Mouse (Mus musculus): ENCODE measurements around the gene Gbx1. TPM values are rescaled to one million over a fixed set of nuclear protein-coding genes. Genes with fewer than 3 reads are reported as not detected.

Gene Gbx1
- polyA plus RNA-seq, 1 experiment: 0.05 TPM

GRCm38 (mm10) chr5:24510635-24511034, 16.4 kb downstream of the Gbx1 start:
- H3K36me3 ChIP-seq (ENCODE audit: control insufficient read depth, insufficient read depth, low read length): no peaks in the 10 kb centered on the region
- WGBS: 53% methylated on average over 11 of the region's 11 CpGs
- DNase-seq: peak; percentile 29
- TF ChIP-seq POLR2A (IDR thresholded peaks at IDR 0.05; ENCODE audit: control insufficient read depth, extremely low read depth, insufficient read depth, low read length, poor library complexity) (no peak), CTCF (IDR thresholded peaks at IDR 0.05; ENCODE audit: borderline replicate concordance, control insufficient read depth, extremely low read depth, insufficient read depth, low read length, poor library complexity) (no peak)
- H3K27me3 ChIP-seq (ENCODE audit: control insufficient read depth, insufficient read depth, low read length): no peaks in the 10 kb centered on the region
- no peak overlapping the region for H3K4me3 ChIP-seq (ENCODE audit: control insufficient read depth, insufficient read depth, low read length)
- no peaks in the 10 kb centered on the region for H3K4me1 ChIP-seq (replicated peaks; ENCODE audit: control insufficient read depth, insufficient read depth, low read length)
- no peak overlapping the region for H3K27ac ChIP-seq (ENCODE audit: control insufficient read depth, insufficient read depth, low read length)

- no peaks in the 10 kb centered on the region for H3K27me3 ChIP-seq (ENCODE audit: control insufficient read depth, insufficient read depth, low read length)
- DNase-seq: no peak
- WGBS: 93% methylated on average over 7 of the region's 7 CpGs
- H3K4me3 ChIP-seq (ENCODE audit: control insufficient read depth, insufficient read depth, low read length): no peak overlapping the region
- no peaks in the 10 kb centered on the region for H3K36me3 ChIP-seq (ENCODE audit: control insufficient read depth, insufficient read depth, low read length)
- TF ChIP-seq CTCF (IDR thresholded peaks at IDR 0.05; ENCODE audit: borderline replicate concordance, control insufficient read depth, extremely low read depth, insufficient read depth, low read length, poor library complexity) (no peak), POLR2A (IDR thresholded peaks at IDR 0.05; ENCODE audit: control insufficient read depth, extremely low read depth, insufficient read depth, low read length, poor library complexity) (no peak)
- H3K27ac ChIP-seq (ENCODE audit: control insufficient read depth, insufficient read depth, low read length): no peak overlapping the region
- no peaks in the 10 kb centered on the region for H3K4me1 ChIP-seq (replicated peaks; ENCODE audit: control insufficient read depth, insufficient read depth, low read length)
Measured at GRCm38 (mm10) chr5:24508406-24508805, 18.6 kb downstream of the Gbx1 start.

GRCm38 (mm10) chr5:24505513-24505912, 21.5 kb downstream of the Gbx1 start:
- H3K4me3 ChIP-seq (ENCODE audit: control insufficient read depth, insufficient read depth, low read length): no peak overlapping the region
- no peak for DNase-seq
- TF ChIP-seq POLR2A (IDR thresholded peaks at IDR 0.05; ENCODE audit: control insufficient read depth, extremely low read depth, insufficient read depth, low read length, poor library complexity) (no peak), CTCF (IDR thresholded peaks at IDR 0.05; ENCODE audit: borderline replicate concordance, control insufficient read depth, extremely low read depth, insufficient read depth, low read length, poor library complexity) (no peak)
- no peaks in the 10 kb centered on the region for H3K4me1 ChIP-seq (replicated peaks; ENCODE audit: control insufficient read depth, insufficient read depth, low read length)
- WGBS: 11% methylated on average over 2 of the region's 2 CpGs
- H3K27ac ChIP-seq (ENCODE audit: control insufficient read depth, insufficient read depth, low read length): no peak overlapping the region
- H3K36me3 ChIP-seq (ENCODE audit: control insufficient read depth, insufficient read depth, low read length): 0 out of 2 replicates have a peak, but pooled peaks cover 1% of the 10 kb centered on the region
- H3K27me3 ChIP-seq (ENCODE audit: control insufficient read depth, insufficient read depth, low read length): no peaks in the 10 kb centered on the region

GRCm38 (mm10) chr5:24502786-24503185, 24.2 kb downstream of the Gbx1 start:
- Histone ChIP-seq H3K36me3 (ENCODE audit: control insufficient read depth, insufficient read depth, low read length) (peaks cover 8% of the 10 kb centered on the region; the same call in 1 of the 2 replicates), H3K27ac (ENCODE audit: control insufficient read depth, insufficient read depth, low read length) (no peak overlapping the region), H3K4me1 (replicated peaks; ENCODE audit: control insufficient read depth, insufficient read depth, low read length) (no peaks in the 10 kb centered on the region), H3K4me3 (ENCODE audit: control insufficient read depth, insufficient read depth, low read length) (no peak overlapping the region), H3K27me3 (ENCODE audit: control insufficient read depth, insufficient read depth, low read length) (no peaks in the 10 kb centered on the region)
- TF ChIP-seq CTCF (IDR thresholded peaks at IDR 0.05; ENCODE audit: borderline replicate concordance, control insufficient read depth, extremely low read depth, insufficient read depth, low read length, poor library complexity): no peak
- no peak for TF ChIP-seq POLR2A (IDR thresholded peaks at IDR 0.05; ENCODE audit: control insufficient read depth, extremely low read depth, insufficient read depth, low read length, poor library complexity)
- WGBS: 94% methylated on average over 4 of the region's 4 CpGs
- no peak for DNase-seq

DNA sequence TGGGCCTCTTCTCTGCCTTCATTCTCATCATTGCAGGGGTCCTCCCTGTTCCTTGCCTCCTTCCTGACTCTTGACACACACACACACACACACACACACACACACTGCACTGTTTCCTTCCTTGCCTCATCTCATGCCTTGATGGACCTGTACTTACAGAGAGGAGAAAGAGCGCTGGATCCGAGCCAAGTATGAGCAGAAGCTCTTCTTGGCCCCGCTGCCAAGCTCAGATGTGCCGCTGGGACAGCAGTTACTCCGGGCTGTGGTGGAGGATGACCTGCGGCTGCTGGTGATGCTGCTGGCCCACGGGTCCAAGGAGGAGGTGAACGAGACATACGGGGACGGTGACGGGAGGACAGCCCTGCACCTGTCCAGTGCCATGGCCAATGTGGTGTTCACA, 26.2 kb downstream of the Gbx1 start:
- no peaks in the 10 kb centered on the region for H3K4me1 ChIP-seq (replicated peaks; ENCODE audit: control insufficient read depth, insufficient read depth, low read length)
- DNase-seq: no peak
- no peak overlapping the region for H3K27ac ChIP-seq (ENCODE audit: control insufficient read depth, insufficient read depth, low read length)
- peaks cover 8% of the 10 kb centered on the region; the same call in 1 of the 2 replicates for H3K36me3 ChIP-seq (ENCODE audit: control insufficient read depth, insufficient read depth, low read length)
- H3K4me3 ChIP-seq (ENCODE audit: control insufficient read depth, insufficient read depth, low read length): no peak overlapping the region
- no peaks in the 10 kb centered on the region for H3K27me3 ChIP-seq (ENCODE audit: control insufficient read depth, insufficient read depth, low read length)
- TF ChIP-seq POLR2A (IDR thresholded peaks at IDR 0.05; ENCODE audit: control insufficient read depth, extremely low read depth, insufficient read depth, low read length, poor library complexity) (no peak), CTCF (IDR thresholded peaks at IDR 0.05; ENCODE audit: borderline replicate concordance, control insufficient read depth, extremely low read depth, insufficient read depth, low read length, poor library complexity) (no peak)
- WGBS: 95% methylated on average over 11 of the region's 11 CpGs

- H3K36me3 ChIP-seq (ENCODE audit: control insufficient read depth, insufficient read depth, low read length): peaks cover 8% of the 10 kb centered on the region; the same call in 1 of the 2 replicates
- TF ChIP-seq POLR2A (IDR thresholded peaks at IDR 0.05; ENCODE audit: control insufficient read depth, extremely low read depth, insufficient read depth, low read length, poor library complexity): no peak
- no peak for TF ChIP-seq CTCF (IDR thresholded peaks at IDR 0.05; ENCODE audit: borderline replicate concordance, control insufficient read depth, extremely low read depth, insufficient read depth, low read length, poor library complexity)
Measured at GRCm38 (mm10) chr5:24499113-24499512, 27.9 kb downstream of the Gbx1 start.

GRCm38 (mm10) chr5:24497526-24497925, 29.5 kb downstream of the Gbx1 start:
- 98% methylated on average over 12 of the region's 12 CpGs for WGBS
- Histone ChIP-seq H3K4me1 (replicated peaks; ENCODE audit: control insufficient read depth, insufficient read depth, low read length) (no peaks in the 10 kb centered on the region), H3K27me3 (ENCODE audit: control insufficient read depth, insufficient read depth, low read length) (no peaks in the 10 kb centered on the region), H3K4me3 (ENCODE audit: control insufficient read depth, insufficient read depth, low read length) (no peak overlapping the region), H3K27ac (ENCODE audit: control insufficient read depth, insufficient read depth, low read length) (no peak overlapping the region), H3K36me3 (ENCODE audit: control insufficient read depth, insufficient read depth, low read length) (peaks cover 17% of the 10 kb centered on the region)
- DNase-seq: no peak
- TF ChIP-seq POLR2A (IDR thresholded peaks at IDR 0.05; ENCODE audit: control insufficient read depth, extremely low read depth, insufficient read depth, low read length, poor library complexity) (no peak), CTCF (IDR thresholded peaks at IDR 0.05; ENCODE audit: borderline replicate concordance, control insufficient read depth, extremely low read depth, insufficient read depth, low read length, poor library complexity) (no peak)

More at GRCm38 (mm10) chr5:24499113-24499512, 27.9 kb downstream of the Gbx1 start:
- Histone ChIP-seq H3K27me3 (ENCODE audit: control insufficient read depth, insufficient read depth, low read length) (no peaks in the 10 kb centered on the region), H3K27ac (ENCODE audit: control insufficient read depth, insufficient read depth, low read length) (no peak overlapping the region), H3K4me1 (replicated peaks; ENCODE audit: control insufficient read depth, insufficient read depth, low read length) (no peaks in the 10 kb centered on the region), H3K4me3 (ENCODE audit: control insufficient read depth, insufficient read depth, low read length) (no peak overlapping the region)
- 98% methylated on average over 10 of the region's 10 CpGs for WGBS
- no peak for DNase-seq
